Mouse (Mus musculus): ENCODE data around the gene Pnkp. TPM values are rescaled to one million over a fixed set of nuclear protein-coding genes. Genes with fewer than 3 reads are reported as not detected.

Gene Pnkp
- polyA plus RNA-seq, 1 experiment from 2014 or later, result 33.6 TPM

DNA sequence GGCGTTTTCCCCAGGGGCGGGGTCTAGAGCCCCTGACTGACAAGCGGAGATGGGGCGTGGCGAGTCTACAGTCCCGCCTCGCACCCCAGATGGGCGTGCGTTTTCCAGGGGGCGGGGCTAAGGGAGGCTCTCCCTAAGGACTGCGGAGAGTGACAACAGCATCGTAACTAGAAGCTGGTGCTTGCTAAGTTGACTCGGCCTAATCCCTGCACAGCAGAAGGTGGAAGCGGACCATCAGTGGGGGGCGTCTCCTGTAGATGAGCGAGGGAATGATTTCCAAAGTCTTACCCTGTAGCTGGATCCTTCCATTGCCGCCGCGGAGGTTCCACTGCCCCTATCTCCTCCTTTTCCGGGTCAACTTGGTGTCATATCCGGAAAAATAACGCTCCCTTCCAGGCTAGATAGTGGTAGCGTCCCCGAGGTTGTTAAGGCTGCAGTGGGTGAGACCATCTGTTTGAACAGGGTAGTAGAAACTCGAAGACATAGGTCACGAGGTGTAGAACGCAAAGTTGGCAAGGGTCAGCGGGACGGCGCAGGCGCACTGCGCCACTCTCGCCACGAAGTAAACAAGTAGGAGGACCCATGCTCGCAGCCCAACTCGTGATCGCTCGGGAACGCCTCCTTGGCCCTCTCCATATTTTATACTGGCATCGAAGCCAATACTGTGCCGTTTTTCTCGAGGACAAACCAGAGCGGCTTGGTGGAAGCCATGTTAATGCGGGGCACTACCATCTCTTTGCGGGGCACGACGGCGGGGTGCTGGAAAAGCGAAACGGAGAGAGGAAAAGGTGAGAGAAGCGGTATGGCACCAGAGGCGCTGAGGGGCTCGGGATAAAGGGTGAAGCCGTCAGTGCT is 8.2 kb upstream of the Pnkp start, which contains the start of the genes Akt1s1 and Tbc1d17:
Gene Akt1s1, plus strand, starts transcription at position 431 of the 855 bp plus-strand sequence.
Gene Tbc1d17, minus strand, starts transcription at position 519 of the 855 bp plus-strand sequence.
- peak within 1 kb of the TSS; percentile 78 for H3K4me2 ChIP-seq
- H3K36me3 ChIP-seq, result peaks cover 52% of the 10 kb centered on the region
- no peaks in the 10 kb centered on the region for H3K9me3 ChIP-seq (replicated peaks)
- peak within 1 kb of the TSS; percentile 79 for H3K4me3 ChIP-seq (replicated peaks)
- H3K9ac ChIP-seq, result peak within 1 kb of the TSS; percentile 77
- under 1% methylated on average over 54 of the region's 54 CpGs for WGBS
- H3K27me3 ChIP-seq, result no peaks in the 10 kb centered on the region
- H3K27ac ChIP-seq, result peak within 1 kb of the TSS; percentile 98
- peak; percentile 84 for ATAC-seq (replicated peaks; ENCODE audit: low FRiP score)
- peaks cover 42% of the 10 kb centered on the region for H3K4me1 ChIP-seq

- Histone ChIP-seq H3K27me3 (no peaks in the 10 kb centered on the region), H3K9me3 (replicated peaks) (no peaks in the 10 kb centered on the region), H3K9ac (peak overlapping the region; percentile 77), H3K4me2 (peak overlapping the region; percentile 78), H3K4me3 (replicated peaks) (peak overlapping the region; percentile 79), H3K36me3 (peaks cover 44% of the 10 kb centered on the region), H3K4me1 (peaks cover 50% of the 10 kb centered on the region), H3K27ac (peak overlapping the region; percentile 98)
- WGBS, result under 1% methylated on average over 41 of the region's 41 CpGs
- ATAC-seq (replicated peaks; ENCODE audit: low FRiP score), result peak; percentile 56
Observed at GRCm38 (mm10) chr7:44849416-44850111, 7.4 kb upstream of the Pnkp start.

GRCm38 (mm10) chr7:44850146-44850545 is 6.8 kb upstream of the Pnkp start:
- ATAC-seq (replicated peaks; ENCODE audit: low FRiP score), result peak; percentile 44
- under 1% methylated on average over 33 of the region's 33 CpGs for WGBS

GRCm38 (mm10) chr7:44850789-44851624 is 5.9 kb upstream of the Pnkp start:
- Histone ChIP-seq H3K27me3 (no peaks in the 10 kb centered on the region), H3K4me1 (peaks cover 65% of the 10 kb centered on the region), H3K9me3 (replicated peaks) (no peaks in the 10 kb centered on the region), H3K9ac (peak overlapping the region; percentile 77), H3K4me2 (peak overlapping the region; percentile 78), H3K4me3 (replicated peaks) (peak overlapping the region; percentile 79), H3K27ac (peak overlapping the region; percentile 98), H3K36me3 (peaks cover 29% of the 10 kb centered on the region)
- WGBS, result 75% methylated on average over 8 of the region's 8 CpGs
- ATAC-seq (replicated peaks; ENCODE audit: low FRiP score), result no peak

More at GRCm38 (mm10) chr7:44850146-44850545, 6.8 kb upstream of the Pnkp start:
- peak overlapping the region; percentile 78 for H3K4me2 ChIP-seq
- H3K4me3 ChIP-seq (replicated peaks), result peak overlapping the region; percentile 79
- H3K4me1 ChIP-seq, result peaks cover 56% of the 10 kb centered on the region
- H3K27ac ChIP-seq, result peak overlapping the region; percentile 98
- peak overlapping the region; percentile 77 for H3K9ac ChIP-seq
- no peaks in the 10 kb centered on the region for H3K9me3 ChIP-seq (replicated peaks)
- H3K36me3 ChIP-seq, result peaks cover 38% of the 10 kb centered on the region
- H3K27me3 ChIP-seq, result no peaks in the 10 kb centered on the region

GRCm38 (mm10) chr7:44851625-44852234 is 5.2 kb upstream of the Pnkp start:
- 91% methylated on average over 12 of the region's 12 CpGs for WGBS
- Histone ChIP-seq H3K36me3 (peaks cover 22% of the 10 kb centered on the region), H3K4me1 (peaks cover 71% of the 10 kb centered on the region), H3K27ac (no peak overlapping the region; the same call in 1 of the 2 replicates), H3K9me3 (replicated peaks) (no peaks in the 10 kb centered on the region), H3K27me3 (no peaks in the 10 kb centered on the region), H3K4me2 (0 out of 2 replicates have a peak overlapping the region, but pooled peaks have one; percentile 78), H3K4me3 (replicated peaks) (0 out of 2 replicates have a peak overlapping the region, but pooled peaks have one; percentile 79), H3K9ac (peak overlapping the region; percentile 77)
- no peak for ATAC-seq (replicated peaks; ENCODE audit: low FRiP score)

GRCm38 (mm10) chr7:44852259-44853027 is 4.5 kb upstream of the Pnkp start:
- Histone ChIP-seq H3K4me3 (replicated peaks) (no peak overlapping the region), H3K27me3 (no peaks in the 10 kb centered on the region), H3K4me2 (0 out of 2 replicates have a peak overlapping the region, but pooled peaks have one; percentile 13), H3K9ac (no peak overlapping the region), H3K4me1 (peaks cover 68% of the 10 kb centered on the region), H3K36me3 (peaks cover 19% of the 10 kb centered on the region), H3K9me3 (replicated peaks) (no peaks in the 10 kb centered on the region), H3K27ac (no peak overlapping the region)
- ATAC-seq (replicated peaks; ENCODE audit: low FRiP score), result no peak
- WGBS, result 86% methylated on average over 36 of the region's 36 CpGs

DNA sequence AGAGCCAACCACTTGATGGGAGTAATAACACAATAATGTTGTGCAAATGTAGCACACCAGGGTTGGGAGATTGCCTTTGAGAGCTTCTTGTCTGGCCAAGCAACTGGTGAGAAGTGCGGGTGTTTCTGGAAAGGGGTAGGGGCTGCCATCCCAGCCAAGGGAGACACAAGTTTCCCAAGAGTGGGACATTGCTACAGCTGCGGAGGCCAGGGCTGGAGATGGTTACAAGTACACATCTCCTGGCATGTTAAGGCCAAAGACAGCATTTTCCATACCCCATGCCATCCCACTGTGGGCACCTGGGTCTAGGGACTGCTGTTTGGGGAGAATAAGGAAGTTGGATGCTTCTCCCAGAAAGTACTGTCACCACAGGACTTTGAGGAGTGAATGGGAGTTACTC is 3.9 kb upstream of the Pnkp start:
- peak overlapping the region; percentile 63; the same call in 1 of the 2 replicates for H3K9ac ChIP-seq
- H3K36me3 ChIP-seq, result peaks cover 19% of the 10 kb centered on the region
- WGBS, result 93% methylated on average over 2 of the region's 2 CpGs
- H3K4me3 ChIP-seq (replicated peaks), result peak overlapping the region; percentile 58
- H3K27ac ChIP-seq, result no peak overlapping the region
- ATAC-seq (replicated peaks; ENCODE audit: low FRiP score), result no peak
- H3K27me3 ChIP-seq, result no peaks in the 10 kb centered on the region
- no peaks in the 10 kb centered on the region for H3K9me3 ChIP-seq (replicated peaks)
- peaks cover 68% of the 10 kb centered on the region for H3K4me1 ChIP-seq
- H3K4me2 ChIP-seq, result no peak overlapping the region

- peaks cover 73% of the 10 kb centered on the region for H3K4me1 ChIP-seq
- H3K4me2 ChIP-seq, result peak overlapping the region; percentile 96
- peak overlapping the region; percentile 58 for H3K4me3 ChIP-seq (replicated peaks)
- H3K36me3 ChIP-seq, result peaks cover 21% of the 10 kb centered on the region
- H3K9me3 ChIP-seq (replicated peaks), result no peaks in the 10 kb centered on the region
- no peak; the same call in 1 of the 2 replicates for ATAC-seq (replicated peaks; ENCODE audit: low FRiP score)
- peak overlapping the region; percentile 63 for H3K9ac ChIP-seq
- H3K27me3 ChIP-seq, result no peaks in the 10 kb centered on the region
- H3K27ac ChIP-seq, result peak overlapping the region; percentile 99
- 23% methylated on average over 26 of the region's 26 CpGs for WGBS
Observed at GRCm38 (mm10) chr7:44853596-44854355, 3.2 kb upstream of the Pnkp start.

DNA sequence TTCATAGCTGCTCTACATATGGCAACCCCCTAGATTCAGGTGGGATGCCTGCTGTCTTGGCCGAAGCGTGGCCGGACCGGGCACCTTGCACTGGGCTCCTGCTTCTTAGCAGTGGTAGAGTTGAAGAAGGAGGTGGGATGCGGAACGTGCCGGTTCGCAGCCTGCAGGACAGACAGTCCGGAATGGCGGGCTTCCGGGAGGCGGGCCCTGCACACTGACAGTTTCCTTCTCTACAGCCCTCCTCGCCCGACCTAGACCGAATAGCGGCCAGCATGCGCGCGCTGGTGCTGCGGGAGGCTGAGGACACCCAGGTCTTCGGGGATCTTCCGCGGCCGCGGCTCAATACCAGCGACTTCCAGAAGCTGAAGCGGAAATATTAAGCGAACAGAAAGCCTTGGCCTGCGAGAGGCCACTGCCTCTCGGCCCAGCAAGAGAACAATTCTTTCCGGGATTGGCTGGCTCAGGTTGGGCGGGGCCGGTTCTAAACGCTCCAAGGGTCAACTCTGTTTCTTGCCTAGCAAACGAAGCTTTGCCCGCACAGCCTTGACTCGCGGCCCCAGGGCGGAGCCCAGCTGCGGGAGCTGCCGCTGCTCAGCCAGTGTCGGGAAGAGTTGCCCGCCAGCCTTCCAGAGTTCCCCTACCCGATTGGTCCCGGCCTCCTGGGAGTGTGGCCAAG is 2.4 kb upstream of the Pnkp start:
- H3K27me3 ChIP-seq, result no peaks in the 10 kb centered on the region
- peak overlapping the region; percentile 63 for H3K9ac ChIP-seq
- peak; percentile 57 for ATAC-seq (replicated peaks; ENCODE audit: low FRiP score)
- 2% methylated on average over 45 of the region's 45 CpGs for WGBS
- H3K27ac ChIP-seq, result peak overlapping the region; percentile 99
- H3K36me3 ChIP-seq, result peaks cover 26% of the 10 kb centered on the region
- no peaks in the 10 kb centered on the region for H3K9me3 ChIP-seq (replicated peaks)
- H3K4me3 ChIP-seq (replicated peaks), result peak overlapping the region; percentile 58
- peaks cover 73% of the 10 kb centered on the region for H3K4me1 ChIP-seq
- peak overlapping the region; percentile 96 for H3K4me2 ChIP-seq

Measured in kidney, embryonic 15.5 days (tissue).